Mouse (Mus musculus): Measurements from ENCODE around the gene Chrdl2. TPM values are rescaled to one million over a fixed set of nuclear protein-coding genes. Genes with fewer than 3 reads are reported as not detected.

The Chrdl2 gene
- polyA plus RNA-seq, 2 experiments = 0.02 TPM; not detected in 1

- Histone ChIP-seq H3K9ac (replicated peaks) (no peak overlapping the region), H3K27me3 (ENCODE audit: control insufficient read depth, insufficient read depth, low read length) (no peaks in the 10 kb centered on the region), H3K9me3 (ENCODE audit: control insufficient read depth, low read length) (no peaks in the 10 kb centered on the region), H3K27ac (no peak overlapping the region), H3K4me2 (ENCODE audit: low read depth) (no peak overlapping the region), H3K36me3 (replicated peaks; ENCODE audit: control insufficient read depth, insufficient read depth, low read depth) (no peaks in the 10 kb centered on the region), H3K4me1 (replicated peaks; ENCODE audit: control insufficient read depth in 2 of 2, insufficient read depth in 2 of 2, low read length in 1 of 2) (no peaks in the 10 kb centered on the region), H3K4me3 (ENCODE audit: insufficient read depth in 1 of 2, low read depth in 2 of 2, low read length in 2 of 2) (no peak overlapping the region)
- DNase-seq (ENCODE audit: low read depth in 3 of 3, low spot score in 3 of 3) (no peak), ATAC-seq (ENCODE audit: insufficient read depth) (no peak)
- TF ChIP-seq CTCF (IDR thresholded peaks at IDR 0.05; ENCODE audit: low read depth) = no peak
- no peak for TF ChIP-seq EP300 (IDR thresholded peaks at IDR 0.05; ENCODE audit: low read depth)
- WGBS (ENCODE audit: insufficient replicate concordance) = 36% methylated on average over 3 of the region's 3 CpGs
Measured at GRCm38 (mm10) chr7:99998668-99999067, 7.3 kb upstream of the Chrdl2 start.

- DNase-seq (ENCODE audit: low read depth in 3 of 3, low spot score in 3 of 3) (no peak), ATAC-seq (ENCODE audit: insufficient read depth) (no peak)
- no peaks in the 10 kb centered on the region for H3K4me1 ChIP-seq (replicated peaks; ENCODE audit: control insufficient read depth in 2 of 2, insufficient read depth in 2 of 2, low read length in 1 of 2)
- H3K4me3 ChIP-seq (ENCODE audit: insufficient read depth in 1 of 2, low read depth in 2 of 2, low read length in 2 of 2) = no peak overlapping the region
- no peak overlapping the region for H3K9ac ChIP-seq (replicated peaks)
- no peak overlapping the region for H3K4me2 ChIP-seq (ENCODE audit: low read depth)
- no peaks in the 10 kb centered on the region for H3K9me3 ChIP-seq (ENCODE audit: control insufficient read depth, low read length)
- no peak overlapping the region for H3K27ac ChIP-seq
- H3K36me3 ChIP-seq (replicated peaks; ENCODE audit: control insufficient read depth, insufficient read depth, low read depth) = no peaks in the 10 kb centered on the region
- H3K27me3 ChIP-seq (ENCODE audit: control insufficient read depth, insufficient read depth, low read length) = peaks cover 37% of the 10 kb centered on the region
- 37% methylated on average over 9 of the region's 9 CpGs for WGBS (ENCODE audit: insufficient replicate concordance)
- TF ChIP-seq CTCF (IDR thresholded peaks at IDR 0.05; ENCODE audit: low read depth) (peak; percentile 58), EP300 (IDR thresholded peaks at IDR 0.05; ENCODE audit: low read depth) (no peak)
Measured at GRCm38 (mm10) chr7:100003781-100004180, 2.2 kb upstream of the Chrdl2 start.

GRCm38 (mm10) chr7:100006411-100006810 is 439 bp downstream of the Chrdl2 start:
- no peak for ATAC-seq (ENCODE audit: insufficient read depth)
- no peak overlapping the region for H3K4me3 ChIP-seq (ENCODE audit: insufficient read depth in 1 of 2, low read depth in 2 of 2, low read length in 2 of 2)
- H3K27me3 ChIP-seq (ENCODE audit: control insufficient read depth, insufficient read depth, low read length) = peaks cover 43% of the 10 kb centered on the region
- H3K4me2 ChIP-seq (ENCODE audit: low read depth) = no peak overlapping the region
- H3K36me3 ChIP-seq (replicated peaks; ENCODE audit: control insufficient read depth, insufficient read depth, low read depth) = no peaks in the 10 kb centered on the region
- H3K9ac ChIP-seq (replicated peaks) = no peak overlapping the region
- no peaks in the 10 kb centered on the region for H3K9me3 ChIP-seq (ENCODE audit: control insufficient read depth, low read length)
- no peak for TF ChIP-seq EP300 (IDR thresholded peaks at IDR 0.05; ENCODE audit: low read depth)
- no peak for TF ChIP-seq CTCF (IDR thresholded peaks at IDR 0.05; ENCODE audit: low read depth)
- no peak overlapping the region for H3K27ac ChIP-seq
- H3K4me1 ChIP-seq (replicated peaks; ENCODE audit: control insufficient read depth in 2 of 2, insufficient read depth in 2 of 2, low read length in 1 of 2) = no peaks in the 10 kb centered on the region; a peak in 1 of 4 replicates
- WGBS (ENCODE audit: insufficient replicate concordance) = 7% methylated on average over 11 of the region's 11 CpGs
- DNase-seq (ENCODE audit: low read depth in 3 of 3, low spot score in 3 of 3) = no peak

GRCm38 (mm10) chr7:100008765-100009164 is 2.8 kb downstream of the Chrdl2 start:
- no peak overlapping the region for H3K4me3 ChIP-seq (ENCODE audit: insufficient read depth in 1 of 2, low read depth in 2 of 2, low read length in 2 of 2)
- H3K9me3 ChIP-seq (ENCODE audit: control insufficient read depth, low read length) = no peaks in the 10 kb centered on the region
- no peak overlapping the region for H3K9ac ChIP-seq (replicated peaks)
- no peaks in the 10 kb centered on the region for H3K36me3 ChIP-seq (replicated peaks; ENCODE audit: control insufficient read depth, insufficient read depth, low read depth)
- peaks cover 43% of the 10 kb centered on the region for H3K27me3 ChIP-seq (ENCODE audit: control insufficient read depth, insufficient read depth, low read length)
- ATAC-seq (ENCODE audit: insufficient read depth) (no peak), DNase-seq (ENCODE audit: low read depth in 3 of 3, low spot score in 3 of 3) (no peak)
- no peaks in the 10 kb centered on the region; a peak in 1 of 4 replicates for H3K4me1 ChIP-seq (replicated peaks; ENCODE audit: control insufficient read depth in 2 of 2, insufficient read depth in 2 of 2, low read length in 1 of 2)
- H3K27ac ChIP-seq = no peak overlapping the region
- WGBS (ENCODE audit: insufficient replicate concordance) = 71% methylated on average over 4 of the region's 4 CpGs
- no peak overlapping the region for H3K4me2 ChIP-seq (ENCODE audit: low read depth)
- no peak for TF ChIP-seq EP300 (IDR thresholded peaks at IDR 0.05; ENCODE audit: low read depth)
- no peak for TF ChIP-seq CTCF (IDR thresholded peaks at IDR 0.05; ENCODE audit: low read depth)

- Histone ChIP-seq H3K27me3 (ENCODE audit: control insufficient read depth, insufficient read depth, low read length) (peaks cover 39% of the 10 kb centered on the region), H3K4me1 (replicated peaks; ENCODE audit: control insufficient read depth in 2 of 2, insufficient read depth in 2 of 2, low read length in 1 of 2) (no peaks in the 10 kb centered on the region; a peak in 1 of 4 replicates), H3K9me3 (ENCODE audit: control insufficient read depth, low read length) (no peaks in the 10 kb centered on the region), H3K36me3 (replicated peaks; ENCODE audit: control insufficient read depth, insufficient read depth, low read depth) (no peaks in the 10 kb centered on the region), H3K4me2 (ENCODE audit: low read depth) (no peak overlapping the region), H3K4me3 (ENCODE audit: insufficient read depth in 1 of 2, low read depth in 2 of 2, low read length in 2 of 2) (no peak overlapping the region), H3K27ac (no peak overlapping the region), H3K9ac (replicated peaks) (no peak overlapping the region)
- DNase-seq (ENCODE audit: low read depth in 3 of 3, low spot score in 3 of 3) (peak; percentile 22 to 31 (median 24)), ATAC-seq (ENCODE audit: insufficient read depth) (no peak)
- TF ChIP-seq CTCF (IDR thresholded peaks at IDR 0.05; ENCODE audit: low read depth) (peak; percentile 86), EP300 (IDR thresholded peaks at IDR 0.05; ENCODE audit: low read depth) (no peak)
- 9% methylated on average over 11 of the region's 11 CpGs for WGBS (ENCODE audit: insufficient replicate concordance)
Measured at GRCm38 (mm10) chr7:100009640-100010039, 3.7 kb downstream of the Chrdl2 start.

All from liver, embryonic 14.5 days (tissue).